Mouse (Mus musculus) cortical plate, adult 2 months (tissue): ENCODE data around the gene Hnf1b.

Experiments used
- CTCF ChIP-seq: fragments of 200-500 bp; IDR thresholded peaks from 2 replicates; pipeline ENCODE4 v1.5.1; 2011; ENCODE audit warnings: mild to moderate bottlenecking, control low read depth, low read length; ENCODE audit not compliant: insufficient read depth; ENCODE audit errors: extremely low read depth
- POLR2A ChIP-seq: fragments of 200-500 bp; IDR thresholded peaks from 2 replicates; pipeline ENCODE4 v1.6.1; 2011; ENCODE audit warnings: mild to moderate bottlenecking, low read length, control low read depth; ENCODE audit not compliant: insufficient read depth; ENCODE audit errors: extremely low read depth

DNA sequence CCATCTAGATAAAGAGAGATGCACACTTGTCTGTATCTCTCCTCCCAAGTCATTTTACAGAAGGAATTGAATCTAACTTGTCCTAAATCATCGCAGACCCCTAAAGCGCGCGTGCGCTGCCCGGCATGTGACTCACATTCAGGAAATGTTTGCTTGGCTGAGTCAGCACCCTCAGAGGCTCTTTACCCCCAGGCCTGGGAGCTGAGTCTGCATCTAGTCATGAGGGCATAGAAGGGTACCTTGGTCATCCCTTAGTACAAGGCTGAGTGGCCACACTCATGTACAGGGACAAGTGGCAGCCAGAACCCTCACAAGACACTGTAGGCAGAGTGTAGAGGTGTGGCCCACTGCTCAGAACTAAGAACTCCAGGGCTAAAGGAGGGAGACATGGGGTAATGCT lies 6.3 kb upstream of the Hnf1b start:
- TF ChIP-seq POLR2A (no peak), CTCF (no peak)
